Mouse (Mus musculus) urinary bladder, adult 2 months (tissue): ENCODE results near the gene Pid1. TPM values are rescaled to one million over a fixed set of nuclear protein-coding genes. Genes with fewer than 3 reads are reported as not detected.
"Not testable (repeated sequence)": the region's sequence is repeated elsewhere in the genome, so short reads cannot be mapped to it uniquely, and the experiment has no call there.

ENCODE experiments used
- DNase-seq: peaks from one replicate; pipeline ENCODE4 v3.0.0; 2022; ENCODE audit warnings: low spot score
- polyA plus RNA-seq: library from polyadenylated mRNA; depleted of rRNA; stranded (reverse); fragments of >200 nt; gene quantifications from 2 replicates; pipeline ENCODE4 v1.2.3, GENCODE M21; 2012

The Pid1 gene
- polyA plus RNA-seq, 1 experiment = 55.1 TPM

GRCm38 (mm10) chr1:84272951-84273350, 91.0 kb downstream of the Pid1 start:
- DNase-seq = no peak

GRCm38 (mm10) chr1:84271712-84272200, 92.2 kb downstream of the Pid1 start:
- no peak for DNase-seq

- no peak for DNase-seq
Observed at GRCm38 (mm10) chr1:84257656-84258055, 106.3 kb downstream of the Pid1 start.

GRCm38 (mm10) chr1:84254361-84254760, 109.6 kb downstream of the Pid1 start:
- no peak for DNase-seq

GRCm38 (mm10) chr1:84253838-84254237, 110.1 kb downstream of the Pid1 start:
- DNase-seq = no peak

- DNase-seq = no peak
Observed at GRCm38 (mm10) chr1:84251205-84251604, 112.8 kb downstream of the Pid1 start.

- DNase-seq = no peak
Observed at GRCm38 (mm10) chr1:84250770-84251169, 113.2 kb downstream of the Pid1 start.

- no peak for DNase-seq
Observed at GRCm38 (mm10) chr1:84249772-84250338, 114.1 kb downstream of the Pid1 start.

GRCm38 (mm10) chr1:84247111-84247510, 116.9 kb downstream of the Pid1 start:
- DNase-seq = no peak

- DNase-seq = no peak
Observed at GRCm38 (mm10) chr1:84241192-84241828, 122.7 kb downstream of the Pid1 start.

- no peak for DNase-seq
Observed at GRCm38 (mm10) chr1:84240203-84240602, 123.8 kb downstream of the Pid1 start.

- DNase-seq = no peak
Observed at GRCm38 (mm10) chr1:84230431-84230830, 133.5 kb downstream of the Pid1 start.

- no peak for DNase-seq
Observed at GRCm38 (mm10) chr1:84225626-84226025, 138.4 kb downstream of the Pid1 start.

- no peak for DNase-seq
Observed at GRCm38 (mm10) chr1:84222051-84222450, 141.9 kb downstream of the Pid1 start.

- DNase-seq = no peak
Observed at GRCm38 (mm10) chr1:84218605-84219004, 145.4 kb downstream of the Pid1 start.

- no peak for DNase-seq
Observed at GRCm38 (mm10) chr1:84217777-84218176, 146.2 kb downstream of the Pid1 start.

- no peak for DNase-seq
Observed at GRCm38 (mm10) chr1:84211507-84211906, 152.5 kb downstream of the Pid1 start.

GRCm38 (mm10) chr1:84205746-84206145, 158.2 kb downstream of the Pid1 start:
- not testable (repeated sequence) for DNase-seq

- no peak for DNase-seq
Observed at GRCm38 (mm10) chr1:84203494-84203893, 160.5 kb downstream of the Pid1 start.

- DNase-seq = no peak
Observed at GRCm38 (mm10) chr1:84199890-84200289, 164.1 kb downstream of the Pid1 start.

- no peak for DNase-seq
Observed at GRCm38 (mm10) chr1:84198887-84199286, 165.1 kb downstream of the Pid1 start.

- DNase-seq = no peak
Observed at GRCm38 (mm10) chr1:84192167-84192566, 171.8 kb downstream of the Pid1 start.

GRCm38 (mm10) chr1:84189446-84189845, 174.5 kb downstream of the Pid1 start:
- DNase-seq = no peak
